Mouse (Mus musculus) bone marrow, adult 2 months (tissue): ENCODE measurements around the gene Derl3.

ENCODE experiments used
- CTCF ChIP-seq: fragments of 200-500 bp; IDR thresholded peaks from 2 replicates; pipeline ENCODE4 v1.5.1; 2011; ENCODE audit warnings: low read length, control low read depth; ENCODE audit not compliant: control insufficient read depth, insufficient read depth
- POLR2A ChIP-seq: fragments of 200-500 bp; IDR thresholded peaks from 2 replicates; pipeline ENCODE4 v1.6.1; 2011; ENCODE audit warnings: low read depth, mild to moderate bottlenecking, control low read depth, low read length, borderline replicate concordance; ENCODE audit not compliant: control insufficient read depth

DNA sequence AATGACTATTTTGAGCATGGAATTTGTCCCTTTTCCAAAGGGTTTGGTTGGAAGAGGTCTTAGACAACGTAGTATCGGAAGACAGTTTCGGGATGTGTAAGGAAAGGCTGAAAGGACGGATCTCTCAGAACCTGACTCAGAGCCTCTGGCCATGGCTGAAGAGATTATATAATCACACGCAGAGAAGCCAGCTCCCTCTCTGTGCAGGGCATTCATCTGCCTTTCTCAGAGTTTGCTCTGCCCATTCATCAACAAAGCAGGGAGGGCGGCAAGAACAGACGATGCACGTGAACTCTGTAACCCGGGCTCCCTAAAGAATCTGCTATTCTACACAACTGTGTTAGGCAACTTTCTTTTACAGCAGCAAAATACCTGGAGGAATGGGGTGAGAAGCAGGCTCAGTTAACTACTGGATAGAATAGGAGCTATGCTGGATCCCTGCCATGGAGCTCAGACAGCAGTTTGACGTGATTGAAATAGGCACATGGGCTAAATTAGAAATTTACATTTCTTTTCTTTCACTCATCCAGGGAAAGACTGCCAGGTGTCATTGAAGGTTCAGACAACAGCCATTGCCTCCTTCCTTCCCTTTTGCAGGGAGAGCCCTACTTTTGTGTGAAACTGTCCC lies 19.6 kb upstream of the Derl3 start:
- no peak for TF ChIP-seq CTCF
- no peak for TF ChIP-seq POLR2A
